Mouse (Mus musculus) C2C12 (cell line): ENCODE results near the gene Dhcr24. TPM values are rescaled to one million over a fixed set of nuclear protein-coding genes. Genes with fewer than 3 reads are reported as not detected.

ENCODE experiments used
- H3K27me3 ChIP-seq: one replicate; pipeline ENCODE4 v1.6.1; 2011; ENCODE audit not compliant: control insufficient read depth, insufficient read depth, insufficient read length
- H3K36me3 ChIP-seq: one replicate; pipeline ENCODE4 v1.6.1; 2011; ENCODE audit not compliant: control insufficient read depth, insufficient read depth
- H3K4me3 ChIP-seq: one replicate; pipeline ENCODE4 v1.5.1; 2011; ENCODE audit warnings: mild to moderate bottlenecking, control low read depth; ENCODE audit not compliant: poor library complexity, insufficient read depth, severe bottlenecking
- H3K79me2 ChIP-seq: one replicate; pipeline ENCODE4 v1.6.1; 2011; ENCODE audit not compliant: control insufficient read depth, insufficient read depth
- H3K79me3 ChIP-seq: one replicate; pipeline ENCODE4 v1.6.1; 2011; ENCODE audit warnings: low read depth, control low read depth
- H3ac ChIP-seq: one replicate; pipeline ENCODE3; 2011; ENCODE audit warnings: low read depth; ENCODE audit not compliant: control insufficient read depth, insufficient read length
- CEBPB ChIP-seq: IDR thresholded peaks from one replicate; pipeline ENCODE4 v1.6.1; 2011; ENCODE audit warnings: low read depth, mild to moderate bottlenecking, control low read depth, moderate library complexity
- CTCF ChIP-seq: IDR thresholded peaks from one replicate; pipeline ENCODE4 v1.5.1; 2011; ENCODE audit not compliant: control insufficient read depth, insufficient read depth, insufficient read length
- FOSL1 ChIP-seq: IDR thresholded peaks from one replicate; pipeline ENCODE4 v1.8.0; 2011; ENCODE audit warnings: mild to moderate bottlenecking, low read length; ENCODE audit not compliant: poor library complexity, insufficient read depth, severe bottlenecking
- MAX ChIP-seq: IDR thresholded peaks from one replicate; pipeline ENCODE4 v1.6.1; 2011; ENCODE audit warnings: mild to moderate bottlenecking, control low read depth
- MYOD1 ChIP-seq: IDR thresholded peaks from one replicate; pipeline ENCODE4 v1.6.1; 2011; ENCODE audit warnings: low read depth; ENCODE audit not compliant: control insufficient read depth, insufficient read length
- MYOG ChIP-seq: IDR thresholded peaks from one replicate; pipeline ENCODE4 v1.6.1; 2011; ENCODE audit not compliant: control insufficient read depth, insufficient read length; ENCODE audit errors: extremely low read depth
- USF1 ChIP-seq: IDR thresholded peaks from one replicate; pipeline ENCODE4 v1.6.1; 2011; ENCODE audit warnings: low read depth, mild to moderate bottlenecking, control low read depth, moderate library complexity
- polyA plus RNA-seq: library from polyadenylated mRNA; unstranded; fragments of >200 nt; fragmentation: generic; extraction: Trizol; gene quantifications from one replicate; pipeline ENCODE4 v1.2.1, GENCODE M21; 2012; ENCODE audit warnings: missing spikeins

The Dhcr24 gene
- polyA plus RNA-seq, 1 experiment, result 113 TPM

DNA sequence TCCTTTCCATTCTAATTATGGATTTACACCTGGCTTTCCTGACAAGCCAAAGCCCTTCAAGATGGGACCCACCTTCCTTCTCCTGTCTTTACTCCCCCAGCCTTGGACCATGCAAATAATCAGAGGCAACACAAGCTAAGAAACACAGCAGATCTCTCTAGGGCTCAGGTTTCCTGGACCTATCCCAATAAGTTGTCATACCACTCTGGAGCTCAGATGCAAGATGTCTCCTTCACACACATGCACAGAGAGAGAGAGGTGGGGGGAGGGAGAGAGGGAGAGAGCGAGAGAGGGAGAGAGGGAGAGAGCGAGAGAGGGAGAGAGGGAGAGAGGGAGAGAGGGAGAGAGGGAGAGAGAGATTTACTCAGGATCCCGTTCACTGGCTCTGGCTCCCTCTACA is 71.5 kb downstream of the Dhcr24 start:
- TF ChIP-seq FOSL1 (no peak), CTCF (no peak), MYOG (no peak), MYOD1 (no peak), CEBPB (no peak)
- H3K27me3 ChIP-seq, result peaks cover 41% of the 10 kb centered on the region

DNA sequence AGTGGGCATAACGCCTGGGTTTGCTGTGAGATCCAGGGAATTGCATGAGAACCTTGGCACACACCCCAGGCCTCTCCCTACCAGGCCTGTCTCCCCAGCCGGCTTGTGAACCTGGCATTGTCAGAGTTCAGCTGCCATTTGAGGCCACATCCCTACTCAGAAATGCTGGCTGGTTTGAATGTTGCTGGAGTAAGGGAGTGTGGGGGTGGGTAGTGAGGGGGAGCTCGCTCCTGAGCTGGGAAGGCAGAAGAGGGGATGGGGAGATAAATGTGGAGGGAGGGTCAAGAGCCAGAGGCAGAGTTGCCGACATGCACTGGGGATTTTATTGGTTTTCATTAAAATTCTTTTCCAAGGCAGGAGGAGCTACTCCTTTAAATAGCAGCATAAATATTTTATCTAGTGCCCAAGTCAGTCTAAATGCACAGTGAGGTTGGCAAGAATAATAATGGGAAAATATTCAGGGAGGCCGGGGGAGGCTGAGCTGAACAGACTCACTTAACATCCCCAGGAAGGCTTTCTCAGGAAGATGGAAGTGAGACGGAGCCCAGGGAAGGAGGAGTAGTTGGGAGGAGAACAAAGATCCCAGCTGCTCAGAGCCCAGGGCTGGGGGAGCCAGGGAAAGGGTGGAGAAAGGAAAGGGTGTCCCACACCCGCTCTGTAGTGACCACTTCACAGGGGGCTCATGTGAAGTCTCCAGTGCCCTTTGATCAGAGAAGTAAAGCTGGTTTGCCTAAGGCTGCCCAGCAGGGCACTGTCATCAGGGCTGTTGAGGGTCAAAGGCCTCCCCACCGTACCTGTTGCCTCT is 72.6 kb downstream of the Dhcr24 start:
- Histone ChIP-seq H3K79me3 (no peaks in the 10 kb centered on the region), H3K79me2 (no peaks in the 10 kb centered on the region), H3K4me3 (no peak overlapping the region), H3ac (no peak overlapping the region), H3K36me3 (no peaks in the 10 kb centered on the region), H3K27me3 (peaks cover 47% of the 10 kb centered on the region)
- TF ChIP-seq MAX (no peak), MYOG (no peak), CEBPB (no peak), FOSL1 (no peak), CTCF (no peak)

More for the DNA sequence above, 71.5 kb downstream of the Dhcr24 start:
- H3K36me3 ChIP-seq, result no peaks in the 10 kb centered on the region
- H3ac ChIP-seq, result no peak overlapping the region
- no peaks in the 10 kb centered on the region for H3K79me2 ChIP-seq
- H3K79me3 ChIP-seq, result no peaks in the 10 kb centered on the region
- H3K4me3 ChIP-seq, result no peak overlapping the region

DNA sequence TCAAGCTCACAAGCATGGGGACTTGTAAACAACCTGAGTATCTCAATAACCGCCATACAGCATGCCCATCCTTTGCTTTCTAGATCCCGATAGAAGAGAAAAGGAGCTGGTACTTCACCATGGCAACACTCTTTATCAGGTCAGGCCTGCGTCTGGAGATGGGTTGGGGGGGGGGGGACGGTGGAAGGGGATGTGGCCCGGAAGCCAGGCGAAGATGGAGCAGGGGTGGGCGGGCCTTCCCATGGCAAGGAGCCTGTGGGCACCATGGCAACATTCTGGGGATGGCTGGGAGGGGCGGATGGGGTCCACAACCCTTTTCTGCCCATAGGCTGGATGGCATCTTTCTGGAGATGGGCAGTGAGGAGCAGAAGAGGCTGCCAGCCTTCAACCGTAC is 73.2 kb downstream of the Dhcr24 start:
- TF ChIP-seq CEBPB (no peak), MAX (no peak), USF1 (no peak), MYOG (no peak), MYOD1 (no peak), CTCF (no peak), FOSL1 (no peak)
- no peak overlapping the region for H3K4me3 ChIP-seq
- H3K36me3 ChIP-seq, result no peaks in the 10 kb centered on the region
- no peak overlapping the region for H3ac ChIP-seq
- H3K79me3 ChIP-seq, result no peaks in the 10 kb centered on the region
- no peaks in the 10 kb centered on the region for H3K79me2 ChIP-seq
- peaks cover 53% of the 10 kb centered on the region for H3K27me3 ChIP-seq

Other genes with a start within 250 kb of the Dhcr24 start
- gene Usp24, start 244.8 kb upstream of the Dhcr24 start, polyA plus RNA-seq, result 5.7 TPM
- 7.3 TPM for gene Pcsk9, start 96.7 kb upstream of the Dhcr24 start, polyA plus RNA-seq
- gene Bsnd, start 68.8 kb upstream of the Dhcr24 start, polyA plus RNA-seq, result not detected
- gene Lexm, start 56.2 kb downstream of the Dhcr24 start, polyA plus RNA-seq, result not detected
- not detected for gene Ttc22, start 61.4 kb downstream of the Dhcr24 start, polyA plus RNA-seq
- gene Pars2, start 90.0 kb downstream of the Dhcr24 start, polyA plus RNA-seq, result 7.6 TPM
- 24.7 TPM for gene Ttc4, start 117.9 kb downstream of the Dhcr24 start, polyA plus RNA-seq
- gene Mroh7, start 169.9 kb downstream of the Dhcr24 start, polyA plus RNA-seq, result not detected
- not detected for gene Fam151a, start 172.9 kb downstream of the Dhcr24 start, polyA plus RNA-seq
- gene Acot11, start 244.0 kb downstream of the Dhcr24 start, polyA plus RNA-seq, result 0.54 TPM